Mouse (Mus musculus) Muller cell, postnatal 12 days (primary cell): ENCODE results near the gene Stom.
A peak's percentile ranks its signal among the peaks of the same experiment; 100 is the strongest.

ENCODE experiments used
- DNase-seq: peaks from one replicate; pipeline ENCODE4 v3.0.0-alpha.2; 2015; ENCODE audit errors: inconsistent ontology term

Gene Stom

DNA sequence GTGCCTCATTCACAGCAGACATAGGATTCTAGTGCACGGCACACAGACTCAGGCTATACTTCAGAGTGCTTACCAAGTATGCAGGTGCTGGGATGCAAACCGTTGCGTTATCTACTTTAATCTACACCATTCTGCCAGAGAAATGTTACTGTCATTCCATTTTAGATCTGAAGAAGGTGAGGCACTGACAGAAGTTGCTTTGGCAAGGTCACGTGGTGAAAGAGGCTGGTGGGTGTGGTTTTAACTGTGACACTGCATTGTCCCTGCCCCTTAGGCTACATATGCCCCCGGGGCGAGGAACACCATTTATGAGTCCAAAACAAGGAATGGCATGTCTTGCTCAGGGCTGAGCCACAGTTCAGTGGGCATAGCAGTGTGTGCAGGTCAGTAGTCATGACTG lies 63.9 kb downstream of the Stom start:
- DNase-seq, result no peak

- DNase-seq, result peak; percentile 66
These were observed 65.0 kb downstream of the Stom start for GRCm38 (mm10) chr2:35271817-35272216.

- DNase-seq, result peak; percentile 82
These were observed 66.2 kb downstream of the Stom start for GRCm38 (mm10) chr2:35270531-35270984.

DNA sequence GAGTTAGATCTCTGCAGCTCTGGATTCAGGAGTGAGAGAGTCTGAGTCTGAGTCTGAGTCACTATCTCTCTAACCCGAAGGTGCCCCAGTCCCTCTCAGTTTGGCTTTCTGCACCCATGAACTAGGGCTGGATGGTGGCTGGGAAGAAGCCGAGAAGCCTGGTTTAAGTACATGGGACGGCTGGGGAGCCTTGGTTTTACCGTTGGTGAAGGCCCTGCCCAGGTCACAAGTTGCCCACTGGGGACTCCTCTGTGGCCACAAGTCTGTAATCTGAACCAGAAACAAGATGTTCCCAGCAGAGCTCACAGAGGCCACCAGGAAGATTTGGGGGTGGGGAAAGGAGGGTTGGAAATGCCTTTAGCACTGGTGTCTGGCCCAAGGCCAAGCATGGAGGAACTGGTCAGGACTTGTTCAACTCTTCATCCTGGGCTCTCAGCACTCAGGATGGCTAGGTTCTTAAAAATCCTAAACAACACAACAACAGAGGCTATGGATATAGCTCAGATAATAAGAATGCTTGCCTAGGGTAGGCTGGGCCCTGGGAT lies 67.0 kb downstream of the Stom start:
- no peak for DNase-seq

DNA sequence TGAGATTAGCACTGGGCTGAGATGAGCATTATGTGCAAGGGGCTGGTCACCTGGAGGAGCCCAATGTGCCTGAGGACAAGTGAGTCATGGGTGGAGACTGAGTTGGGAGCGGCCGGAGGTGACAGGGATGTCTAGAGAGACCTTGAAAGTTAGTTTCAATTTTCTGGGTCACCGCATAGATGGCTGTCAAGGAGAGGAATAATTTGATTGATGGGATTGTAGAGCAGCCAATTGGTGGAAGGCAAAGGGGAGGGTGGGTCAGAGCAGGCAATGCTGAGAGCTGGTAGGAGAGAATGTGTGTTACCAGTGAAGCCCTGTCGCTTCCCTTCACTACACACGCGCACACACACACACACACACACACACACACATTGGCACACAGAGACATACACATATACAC lies 67.6 kb downstream of the Stom start:
- DNase-seq, result no peak

- no peak for DNase-seq
These were observed 68.8 kb downstream of the Stom start for GRCm38 (mm10) chr2:35267876-35268566.

DNA sequence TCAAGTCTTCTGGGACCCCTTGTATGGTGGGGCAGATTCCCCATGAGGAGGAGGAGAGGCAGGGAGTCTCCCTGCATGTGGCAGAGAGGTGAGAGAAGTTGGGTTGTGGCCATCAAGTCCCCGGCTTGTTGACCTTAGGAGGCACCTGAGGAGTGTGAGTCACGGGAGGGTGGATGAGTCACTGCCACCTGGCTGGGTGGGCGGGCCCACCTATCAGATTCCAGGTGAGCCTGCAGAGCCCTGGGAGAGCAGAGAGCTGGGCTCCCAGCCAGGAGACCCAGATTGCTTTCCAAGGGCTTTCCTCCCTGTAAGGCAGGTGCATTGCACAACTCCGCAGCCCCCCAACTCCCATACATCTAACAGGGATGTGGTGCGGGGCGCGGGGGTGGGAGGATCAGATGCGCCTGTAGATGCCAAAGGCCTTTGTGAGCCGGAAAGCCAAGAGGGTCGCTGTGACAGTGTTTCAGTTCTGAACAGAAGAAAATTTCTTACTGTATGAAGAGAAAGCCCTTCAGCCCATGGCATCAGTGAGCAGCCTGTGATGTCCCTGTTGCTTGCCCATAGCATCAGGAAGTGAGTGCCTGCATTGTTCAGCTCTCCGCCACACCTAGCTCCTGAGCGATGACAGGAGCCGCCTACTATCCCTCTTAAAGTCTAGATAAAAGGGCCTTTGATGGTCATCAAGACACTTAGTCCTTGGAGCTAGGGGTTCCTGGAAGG lies 69.5 kb downstream of the Stom start:
- DNase-seq, result no peak

- no peak for DNase-seq
These were observed 70.4 kb downstream of the Stom start for GRCm38 (mm10) chr2:35266251-35266905.

GRCm38 (mm10) chr2:35265775-35266174 lies 71.0 kb downstream of the Stom start:
- no peak for DNase-seq

DNA sequence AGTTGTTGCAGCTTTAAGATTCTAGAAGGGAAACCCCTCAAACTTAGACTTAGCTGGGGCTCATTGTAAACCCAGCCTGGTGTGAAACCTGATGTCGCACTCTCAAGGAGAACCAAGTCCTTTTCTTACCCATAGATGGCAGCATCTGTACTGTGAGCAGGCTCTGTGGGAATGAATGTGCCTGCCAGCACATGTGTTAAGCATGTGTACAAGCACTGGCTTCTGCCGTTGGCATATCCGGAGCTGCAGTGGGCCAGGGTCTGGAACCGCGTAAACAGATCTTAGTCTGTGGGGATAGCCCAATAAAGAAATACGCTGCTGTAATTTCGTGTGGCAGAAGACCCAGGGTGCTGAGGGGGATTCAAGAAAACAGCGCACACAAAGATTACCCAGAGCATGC lies 71.5 kb downstream of the Stom start:
- DNase-seq, result no peak

GRCm38 (mm10) chr2:35264095-35264494 lies 72.7 kb downstream of the Stom start:
- DNase-seq, result no peak
